Mouse (Mus musculus) layer of hippocampus, postnatal 10 days (tissue): ENCODE results near the gene Imp4. TPM values are rescaled to one million over a fixed set of nuclear protein-coding genes. Genes with fewer than 3 reads are reported as not detected.

Experiments
- DNase-seq, 2 experiments: peaks; one replicate each; pipeline ENCODE4 v3.0.0; 2021; ENCODE audit warnings: low spot score in 2 of 2
- total RNA-seq, 2 experiments: library from RNA; stranded (reverse); gene quantifications; 2 replicates each; pipeline ENCODE4 v1.2.3; 2021

Imp4 gene
- total RNA-seq, 2 experiments from 2014 or later, result 28.5 to 29.6 TPM

DNA sequence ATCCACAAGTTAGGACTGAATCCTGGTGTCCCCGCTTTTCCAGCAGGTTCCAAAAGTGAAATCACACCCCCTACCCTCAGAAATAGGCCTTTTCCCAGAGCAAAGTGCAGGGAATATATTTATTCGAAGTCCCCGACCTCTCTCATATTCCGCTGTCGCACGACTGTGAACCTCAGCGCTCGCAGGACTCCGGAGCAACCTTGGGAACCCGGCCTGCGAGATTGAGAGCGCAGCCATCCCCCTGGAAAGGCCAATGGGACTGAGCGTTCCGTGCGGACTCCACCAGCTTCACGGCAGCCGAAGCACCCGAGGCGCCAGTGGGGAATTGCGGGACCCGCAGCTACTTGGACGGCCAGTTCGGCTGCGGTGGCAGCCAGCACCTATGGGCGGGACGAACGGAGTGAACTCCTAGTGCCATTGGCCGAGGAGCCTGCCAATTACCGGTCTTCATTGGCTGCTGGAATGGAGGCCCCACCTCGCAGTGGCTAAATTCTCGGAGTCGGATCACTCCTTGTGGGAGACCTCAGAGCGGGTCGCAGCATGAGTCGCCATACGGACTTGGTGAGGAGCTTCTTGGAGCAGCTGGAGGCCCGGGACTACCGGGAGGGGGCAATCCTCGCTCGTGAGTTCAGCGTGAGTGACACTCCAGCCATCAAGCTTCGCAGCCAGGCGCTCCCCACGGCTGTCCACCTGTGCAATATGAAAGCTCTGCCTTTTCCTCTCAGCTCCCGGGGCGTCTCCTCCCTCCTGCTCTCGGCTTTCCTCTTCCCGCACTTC, 19.8 kb downstream of the Imp4 start, which contains the start of gene Ptpn18:
Gene Ptpn18 (plus strand): TSS at position 479 of the 777 bp plus-strand sequence.
- peak; percentile 88 to 91 for DNase-seq

DNA sequence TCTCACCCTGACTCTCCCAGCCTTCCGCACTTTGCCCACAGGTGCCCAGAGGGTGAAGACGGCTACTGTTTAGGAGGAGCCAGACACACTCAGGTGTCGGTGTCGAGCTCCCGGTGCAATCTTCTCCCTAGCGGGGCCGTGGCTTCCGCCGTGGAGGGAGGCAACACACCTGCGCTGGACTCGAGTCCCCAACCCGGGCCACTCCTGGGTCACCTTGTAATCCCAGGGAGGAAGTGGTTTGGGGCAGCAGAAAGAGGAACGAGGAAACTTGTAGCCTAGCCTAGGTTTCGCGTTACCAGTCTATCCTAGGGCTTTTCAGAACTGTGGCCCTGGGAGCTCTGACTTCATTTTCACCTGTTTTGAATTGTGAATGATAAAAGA, 20.4 kb downstream of the Imp4 start:
- no peak for DNase-seq

DNA sequence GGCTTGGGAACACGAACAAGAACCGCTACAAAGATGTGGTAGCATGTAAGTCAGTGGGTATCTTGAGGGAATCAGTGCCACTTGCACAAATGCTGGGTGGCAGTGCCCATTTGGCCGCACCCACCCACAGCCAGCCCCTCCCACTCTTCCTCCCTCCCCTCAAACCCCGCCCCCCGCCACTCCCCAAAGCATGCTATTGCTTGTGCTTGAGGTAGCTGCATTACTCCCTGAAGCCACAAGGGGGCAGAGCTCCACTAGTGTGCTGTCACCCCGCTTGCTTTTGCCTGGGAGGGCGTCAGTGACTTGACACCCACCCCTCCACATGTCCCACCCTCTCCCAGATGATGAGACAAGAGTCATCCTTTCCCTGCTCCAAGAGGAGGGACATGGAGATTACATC, 23.1 kb downstream of the Imp4 start:
- peak; percentile 67 to 74 for DNase-seq

DNA sequence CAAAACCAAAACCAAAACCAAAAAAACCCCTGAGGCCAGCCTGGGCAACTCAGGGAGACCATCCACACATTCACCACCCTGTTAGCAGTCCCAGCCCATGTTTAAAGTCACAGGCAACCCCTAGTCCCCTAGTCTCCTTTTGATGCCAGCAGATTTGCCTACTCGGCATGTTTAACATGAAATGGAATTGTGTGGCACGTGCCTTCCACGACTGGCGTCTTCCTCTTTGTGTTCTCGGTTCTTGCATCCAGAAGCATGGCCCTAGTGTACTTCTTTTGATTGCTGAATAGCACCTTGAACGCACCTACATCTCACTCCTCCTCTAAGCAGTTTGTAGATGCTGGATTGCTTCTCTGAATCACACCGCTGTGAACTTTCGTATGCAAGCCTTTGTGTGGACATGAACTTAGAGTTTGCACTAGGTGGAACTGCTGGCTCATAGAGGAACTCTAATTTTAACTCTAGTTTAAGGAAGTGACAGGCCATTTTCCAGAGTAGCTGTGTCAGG, 24.7 kb downstream of the Imp4 start:
- no peak for DNase-seq

DNA sequence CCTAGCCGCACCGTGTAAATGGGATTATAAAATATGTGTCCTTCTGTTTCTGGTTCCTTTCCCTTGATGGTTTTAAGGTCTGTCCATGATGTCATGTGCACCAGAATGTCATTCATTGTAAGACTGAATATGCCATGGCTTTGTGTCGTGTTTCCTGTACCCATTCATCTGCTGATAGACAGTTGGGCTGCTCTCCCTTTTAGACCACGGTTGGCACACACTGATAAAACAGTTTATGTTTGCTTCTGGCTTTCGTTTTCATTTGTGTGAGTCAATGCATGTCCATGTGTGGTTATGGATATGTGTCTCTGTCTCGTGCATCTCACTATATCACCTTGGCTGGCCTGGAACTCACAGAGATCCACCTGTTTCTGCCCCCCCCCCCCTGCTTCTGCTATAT, 25.8 kb downstream of the Imp4 start:
- no peak for DNase-seq

DNA sequence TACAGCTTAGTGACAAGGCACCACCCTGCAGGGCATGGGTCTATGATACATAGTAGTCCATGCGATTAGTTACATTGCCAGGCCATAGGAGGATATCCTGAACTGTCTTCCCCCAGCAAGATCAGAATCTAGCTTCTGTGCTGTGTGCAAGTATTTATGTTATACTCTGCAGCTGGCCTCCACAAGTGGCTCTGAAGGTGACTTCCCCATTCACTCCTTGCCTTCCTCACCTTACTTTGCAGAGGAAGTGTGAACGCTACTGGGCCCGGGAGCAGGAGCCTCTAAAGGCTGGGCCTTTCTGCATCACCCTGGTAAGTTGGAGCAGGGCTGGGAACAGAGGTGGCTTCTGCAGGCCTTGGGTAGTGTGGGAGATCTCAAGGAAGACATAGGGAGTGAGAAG, 28.4 kb downstream of the Imp4 start:
- DNase-seq, result no peak

DNA sequence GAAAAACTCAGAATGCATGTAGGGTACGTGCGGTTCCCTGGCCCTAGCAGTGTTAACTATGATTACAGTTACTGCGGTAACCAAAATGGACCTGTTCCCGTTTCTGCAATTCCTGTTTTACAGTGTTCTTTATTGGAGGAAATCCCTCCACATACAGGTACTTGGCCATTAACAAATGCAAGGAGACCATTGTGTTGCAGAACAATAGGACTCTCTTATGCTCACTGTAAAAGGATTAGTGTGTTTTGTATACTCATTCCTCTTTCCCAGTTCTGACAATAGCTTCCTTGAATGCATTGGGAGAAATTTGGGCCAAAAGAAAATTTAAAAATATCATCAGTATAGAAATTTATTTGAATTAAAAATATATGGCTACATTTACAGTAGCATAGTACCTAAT, 28.8 kb downstream of the Imp4 start:
- no peak for DNase-seq

DNA sequence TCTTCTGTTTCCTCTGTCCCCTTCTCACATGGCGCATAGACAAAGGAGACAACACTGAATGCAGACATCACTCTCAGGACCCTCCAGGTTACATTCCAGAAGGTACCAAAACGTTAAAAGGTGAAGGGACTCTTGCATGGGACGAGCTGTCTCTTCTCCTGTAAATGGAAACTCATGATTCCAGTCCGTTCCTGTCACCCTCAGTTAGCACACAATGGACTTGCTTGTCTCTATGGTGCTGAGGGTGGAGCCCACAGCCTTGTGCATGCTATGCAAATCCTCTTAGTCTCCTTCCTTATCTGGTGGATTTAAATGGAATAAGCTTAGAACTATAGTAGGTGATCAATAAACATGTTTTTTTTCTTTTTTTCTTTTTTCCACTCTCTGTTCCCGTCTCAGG, 30.1 kb downstream of the Imp4 start:
- DNase-seq, result no peak

DNA sequence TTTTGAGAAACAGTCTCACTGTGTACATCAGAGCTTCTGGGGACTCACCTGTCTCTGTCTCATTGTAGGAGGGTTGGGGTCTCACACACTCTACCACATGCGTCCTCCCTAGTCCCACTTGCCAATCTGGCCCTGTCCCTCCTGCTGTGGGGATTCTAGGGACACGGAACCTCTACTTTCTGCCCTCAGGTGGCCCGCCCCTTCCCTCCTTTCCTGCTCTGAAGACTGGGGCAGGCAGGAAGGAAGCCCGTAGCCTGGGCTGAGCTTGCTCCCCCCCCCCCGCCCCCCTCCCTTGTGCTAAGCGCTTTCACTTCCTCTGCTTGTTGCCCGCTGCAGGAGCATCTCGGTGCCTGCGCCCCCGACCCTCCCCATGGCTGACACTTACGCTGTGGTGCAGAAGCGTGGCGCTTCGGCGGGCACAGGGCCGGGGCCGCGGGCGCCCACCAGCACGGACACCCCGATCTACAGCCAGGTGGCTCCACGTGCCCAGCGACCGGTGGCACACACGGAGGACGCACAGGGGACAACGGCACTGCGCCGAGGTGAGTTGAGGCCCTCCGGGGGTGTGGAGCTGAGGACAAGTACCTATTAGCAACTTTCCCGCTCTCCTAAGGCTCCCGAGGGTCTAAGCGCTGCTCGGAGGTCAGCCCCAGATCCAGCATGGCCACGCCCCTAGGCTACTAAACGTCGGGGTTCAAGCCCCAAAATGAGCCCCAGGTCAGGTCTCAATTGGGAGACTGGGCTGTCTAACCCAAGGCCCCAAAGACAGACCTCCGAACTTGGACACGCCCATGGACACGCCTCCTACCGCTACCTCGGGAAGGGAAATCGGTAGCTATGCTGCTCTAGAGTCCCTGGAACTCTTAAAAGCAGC, 33.0 kb downstream of the Imp4 start:
- DNase-seq, result peak in 1 of 2 experiments; percentile 19

DNA sequence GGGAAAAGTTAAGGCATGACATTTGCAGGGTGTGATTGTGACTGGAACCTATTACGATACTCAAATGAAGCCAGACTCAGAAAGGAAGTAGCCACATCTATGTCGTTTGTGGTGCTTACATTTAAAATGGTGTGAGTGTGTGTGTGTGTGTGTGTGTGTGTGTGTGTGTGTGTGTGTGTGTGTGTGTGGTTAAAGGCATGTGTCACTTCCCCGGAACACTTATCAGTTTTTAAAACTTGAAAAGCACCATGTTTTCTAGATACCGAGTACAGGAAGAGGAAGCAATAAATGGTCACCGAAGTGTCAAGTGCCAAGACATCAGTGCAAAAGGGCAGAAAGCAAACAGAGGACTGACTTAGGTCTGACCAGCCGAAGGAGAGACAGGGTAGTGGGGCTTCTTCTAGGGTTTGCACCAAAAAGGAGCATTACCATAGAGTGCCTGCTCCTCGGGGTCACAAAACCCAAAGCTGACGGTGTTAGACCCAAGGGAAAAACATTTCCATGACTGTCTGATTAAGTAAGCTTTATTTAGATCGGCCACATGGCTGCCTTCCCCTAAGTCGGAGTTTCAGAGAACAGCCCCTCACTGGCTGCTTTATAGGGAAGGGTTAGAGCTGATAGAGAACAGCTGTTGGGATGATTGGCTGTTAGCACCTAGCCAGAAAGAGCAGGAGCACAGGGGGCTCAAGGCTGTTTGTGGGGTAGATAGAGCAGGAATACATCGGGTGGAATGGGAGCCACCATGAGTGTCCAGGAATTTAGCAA, 39.4 kb downstream of the Imp4 start:
- no peak for DNase-seq

DNA sequence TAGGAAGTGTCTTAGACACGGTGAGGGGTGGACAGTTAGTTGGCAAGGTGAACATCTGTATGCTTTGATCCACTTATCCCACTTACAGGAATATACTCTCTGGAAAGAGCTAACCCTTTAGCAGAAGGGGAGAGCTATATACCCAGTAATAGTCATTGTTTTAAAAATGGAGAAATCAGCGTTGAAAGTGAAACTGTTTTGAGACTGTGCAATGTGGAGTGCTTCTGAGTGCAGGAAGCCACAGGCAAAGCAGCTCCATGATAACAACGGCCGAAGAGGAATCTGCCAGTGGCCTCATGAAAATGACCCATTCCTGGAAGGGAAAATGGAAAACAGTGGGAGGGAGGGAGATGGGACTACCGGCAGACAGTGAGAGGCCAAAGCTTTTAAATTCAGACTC, 41.1 kb downstream of the Imp4 start:
- DNase-seq, result no peak

DNA sequence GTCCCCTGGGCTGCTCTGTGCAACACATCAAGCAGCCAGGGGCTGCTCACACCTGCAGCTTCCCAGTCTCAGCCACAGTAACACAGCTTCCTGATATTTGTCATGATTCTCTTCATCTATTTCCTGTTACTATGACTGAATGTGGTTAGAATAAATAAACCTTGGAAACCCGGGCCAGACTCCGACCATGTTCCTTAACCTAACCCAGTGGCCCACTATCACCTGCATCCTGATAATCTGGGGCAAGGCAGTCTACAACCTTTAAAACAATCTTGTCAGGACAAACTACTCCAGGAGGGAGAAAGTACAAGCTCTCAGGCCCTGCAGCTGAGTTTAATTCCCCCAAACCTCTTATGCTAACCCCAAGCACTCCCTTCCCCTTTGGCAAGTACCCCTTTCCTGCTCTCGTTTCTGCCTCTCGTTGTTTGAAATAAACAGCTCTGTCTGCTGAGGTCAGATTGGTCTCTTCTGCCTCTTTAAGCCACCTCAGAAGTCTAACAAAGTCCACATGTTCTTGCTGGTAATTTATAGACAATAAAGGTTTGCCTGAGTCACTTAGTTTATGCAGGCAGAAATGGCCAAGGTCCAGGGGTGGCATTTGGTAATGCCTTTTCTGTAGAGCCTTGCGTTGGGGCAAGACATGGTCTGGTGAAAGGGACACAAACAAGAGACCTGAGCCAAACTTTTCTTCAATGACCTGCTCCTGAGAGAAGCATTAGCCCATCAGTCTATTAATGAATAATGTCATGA, 42.4 kb downstream of the Imp4 start:
- no peak for DNase-seq

DNA sequence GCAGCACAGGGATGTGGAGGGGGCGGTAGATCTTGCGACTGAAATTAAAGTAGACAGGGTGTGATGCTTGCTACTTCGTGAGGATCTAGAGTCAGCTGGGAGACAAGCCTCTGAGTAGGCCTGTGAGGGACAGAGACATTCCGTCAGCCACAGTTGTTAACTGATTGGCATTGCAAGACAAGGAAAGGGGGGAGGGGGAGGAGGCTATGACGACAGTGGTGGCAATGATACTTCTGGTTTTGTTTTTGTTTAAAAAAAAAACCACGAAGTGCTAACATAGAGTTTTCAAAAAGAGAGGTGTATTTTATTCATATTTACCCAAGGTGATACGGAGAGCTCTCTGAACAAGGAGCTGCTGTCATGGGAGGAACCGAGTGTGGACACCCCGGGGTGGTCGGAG, 44.8 kb downstream of the Imp4 start:
- DNase-seq, result no peak

DNA sequence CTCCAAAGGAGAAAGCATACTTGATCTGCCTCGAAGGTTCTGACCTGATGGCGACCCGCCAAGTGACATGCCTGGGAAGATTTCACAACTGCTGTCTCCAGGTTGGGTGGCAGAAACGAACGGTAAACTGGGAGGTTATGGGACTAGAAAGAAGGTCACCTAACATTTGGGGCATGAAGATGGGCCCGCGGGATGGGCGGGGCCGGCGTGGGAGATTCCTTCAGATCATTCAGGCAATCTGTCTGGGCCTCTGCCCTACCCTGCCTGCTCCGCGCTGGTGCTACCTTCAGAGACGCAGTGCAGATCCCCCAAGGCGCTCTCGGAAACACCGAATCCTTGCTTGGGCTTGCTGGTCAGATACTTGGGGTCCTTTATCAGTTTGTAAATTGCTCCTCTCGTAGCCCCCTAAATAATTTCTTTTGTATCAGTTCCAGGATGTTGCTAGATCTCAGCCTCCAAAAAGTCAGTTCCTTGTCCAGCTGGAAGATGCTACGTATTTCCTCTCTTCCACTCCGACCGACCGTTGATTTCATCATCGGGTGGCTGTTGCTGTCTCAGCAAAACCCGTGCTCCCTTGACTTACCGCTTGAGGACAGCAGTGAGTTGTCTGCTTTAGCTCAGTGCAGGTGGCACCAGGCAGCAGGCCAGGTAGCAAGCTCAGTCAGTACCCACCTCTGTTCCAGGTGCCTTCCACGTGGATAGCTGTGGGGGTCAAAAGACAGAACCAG, 46.0 kb downstream of the Imp4 start:
- peak; percentile 42 to 66 for DNase-seq

DNA sequence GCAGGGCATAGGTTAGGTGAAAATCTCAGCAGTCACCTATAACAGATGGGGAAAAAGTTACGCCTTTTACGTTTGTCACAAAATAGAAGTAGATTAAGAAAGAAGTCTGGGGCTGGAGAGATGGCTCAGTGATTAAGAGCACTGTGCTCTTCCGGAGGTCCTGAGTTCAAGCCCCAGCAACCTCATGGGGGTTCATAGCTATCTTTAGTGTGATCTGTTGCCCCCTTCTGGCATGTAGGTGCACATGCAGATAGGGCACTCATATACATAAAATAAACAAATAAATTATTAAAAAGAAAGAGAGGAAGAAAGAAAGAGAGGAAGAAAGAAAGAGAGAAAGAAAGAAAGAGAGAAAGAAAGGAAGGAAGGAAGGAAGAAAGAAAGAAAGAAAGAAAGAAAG, 47.7 kb downstream of the Imp4 start:
- DNase-seq, result no peak

DNA sequence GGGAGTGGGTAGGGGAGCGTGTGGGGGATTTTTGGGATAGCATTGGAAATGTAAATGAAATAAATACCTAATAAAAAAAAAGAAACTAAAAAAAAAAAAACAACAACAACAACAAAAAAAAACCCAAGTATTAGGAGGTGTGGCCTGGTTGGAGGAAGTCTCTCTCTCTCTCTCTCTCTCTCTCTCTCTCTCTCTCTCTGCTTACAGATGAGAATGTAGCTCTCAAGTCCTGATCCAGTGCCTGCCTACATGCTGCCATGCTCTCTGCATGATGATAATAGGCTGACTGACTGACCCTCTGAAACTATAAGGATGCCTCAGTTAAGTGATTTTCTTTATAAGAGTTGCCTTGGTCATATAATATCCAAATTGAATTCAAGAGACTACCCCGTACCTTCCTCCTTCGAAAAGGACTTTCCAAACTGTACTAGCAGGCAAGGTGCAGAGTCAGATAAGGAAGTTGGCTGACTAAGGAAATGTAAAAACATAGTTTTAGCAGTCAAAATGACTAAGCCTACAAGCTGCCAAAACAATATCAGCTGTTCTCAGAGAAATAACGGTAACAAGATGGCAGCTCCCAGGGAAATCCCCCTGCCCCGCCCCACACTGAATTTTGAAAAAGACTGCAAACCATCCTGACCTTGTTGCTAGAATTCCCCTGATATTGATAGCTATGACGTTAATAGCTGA, 50.3 kb downstream of the Imp4 start:
- no peak for DNase-seq

DNA sequence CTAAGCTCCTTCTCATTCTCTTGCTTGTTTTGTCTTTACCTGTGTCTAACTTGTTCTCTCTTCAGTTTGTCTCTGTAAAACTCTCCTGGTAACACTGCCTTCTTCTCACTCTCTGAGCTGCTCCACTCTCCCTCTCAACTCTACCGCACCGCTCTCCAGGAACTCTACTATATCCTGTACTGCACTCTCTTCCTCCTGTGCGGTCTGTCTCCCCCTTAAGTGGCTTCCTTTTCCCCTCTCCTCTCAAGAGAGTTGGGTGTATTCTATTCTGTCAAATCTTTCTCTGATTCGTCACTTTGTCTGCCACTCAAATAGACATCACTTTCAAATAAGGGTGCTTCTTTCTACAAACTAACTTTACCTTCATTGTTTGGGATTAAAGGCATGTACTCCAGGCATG, 51.8 kb downstream of the Imp4 start:
- no peak for DNase-seq
